Mouse (Mus musculus): ENCODE measurements around the gene H2-Eb1. TPM values are rescaled to one million over a fixed set of nuclear protein-coding genes. Genes with fewer than 3 reads are reported as not detected.

H2-Eb1 gene
- total and polyA plus RNA-seq, 3 experiments = 28.9 to 74.4 (median 36.5) TPM

- intact Hi-C loops (cut with DNase I) = no loop called here
- Histone ChIP-seq H3K4me3 (no peak overlapping the region), H3K9ac (ENCODE audit: low read depth, low read length) (no peak overlapping the region), H3K36me3 (ENCODE audit: control insufficient read depth, insufficient read depth, low read length) (no peaks in the 10 kb centered on the region), H3K27ac (no peak overlapping the region), H3K4me1 (ENCODE audit: control insufficient read depth, insufficient read depth, low read length) (no peaks in the 10 kb centered on the region), H3K79me2 (replicated peaks; ENCODE audit: control insufficient read depth, insufficient read depth, low read length) (no peaks in the 10 kb centered on the region), H3K27me3 (ENCODE audit: control insufficient read depth, insufficient read depth, low read length) (no peaks in the 10 kb centered on the region)
- DNase-seq = no peak
- WGBS = 59% methylated on average over 3 of the region's 3 CpGs
- TF ChIP-seq EP300 (IDR thresholded peaks at IDR 0.05; ENCODE audit: insufficient read depth, low read depth, low read length) (no peak), CTCF (IDR thresholded peaks at IDR 0.05) (no peak), POLR2A (IDR thresholded peaks at IDR 0.05; ENCODE audit: insufficient read depth, low read depth, low read length) (no peak)
Observed at GRCm38 (mm10) chr17:34326373-34326772, 20.7 kb downstream of the H2-Eb1 start.

- Histone ChIP-seq H3K4me3 (no peak overlapping the region), H3K27me3 (ENCODE audit: control insufficient read depth, insufficient read depth, low read length) (no peaks in the 10 kb centered on the region), H3K79me2 (replicated peaks; ENCODE audit: control insufficient read depth, insufficient read depth, low read length) (no peaks in the 10 kb centered on the region), H3K4me1 (ENCODE audit: control insufficient read depth, insufficient read depth, low read length) (no peaks in the 10 kb centered on the region), H3K36me3 (ENCODE audit: control insufficient read depth, insufficient read depth, low read length) (no peaks in the 10 kb centered on the region), H3K27ac (no peak overlapping the region), H3K9ac (ENCODE audit: low read depth, low read length) (no peak overlapping the region)
- WGBS = 38% methylated on average over 2 of the region's 2 CpGs
- DNase-seq = no peak
- no peak for TF ChIP-seq EP300 (IDR thresholded peaks at IDR 0.05; ENCODE audit: insufficient read depth, low read depth, low read length)
- TF ChIP-seq POLR2A (IDR thresholded peaks at IDR 0.05; ENCODE audit: insufficient read depth, low read depth, low read length) = no peak
- no peak for TF ChIP-seq CTCF (IDR thresholded peaks at IDR 0.05)
- intact Hi-C loops (cut with DNase I) = no loop called here
Observed at GRCm38 (mm10) chr17:34329807-34330206, 24.1 kb downstream of the H2-Eb1 start.

GRCm38 (mm10) chr17:34331200-34331599 is 25.5 kb downstream of the H2-Eb1 start:
- no peaks in the 10 kb centered on the region for H3K27me3 ChIP-seq (ENCODE audit: control insufficient read depth, insufficient read depth, low read length)
- WGBS = 84% methylated on average over 1 of the region's 1 CpGs
- H3K9ac ChIP-seq (ENCODE audit: low read depth, low read length) = no peak overlapping the region
- DNase-seq = no peak
- no peak overlapping the region for H3K27ac ChIP-seq
- TF ChIP-seq EP300 (IDR thresholded peaks at IDR 0.05; ENCODE audit: insufficient read depth, low read depth, low read length) (no peak), POLR2A (IDR thresholded peaks at IDR 0.05; ENCODE audit: insufficient read depth, low read depth, low read length) (no peak), CTCF (IDR thresholded peaks at IDR 0.05) (no peak)
- H3K36me3 ChIP-seq (ENCODE audit: control insufficient read depth, insufficient read depth, low read length) = no peaks in the 10 kb centered on the region
- intact Hi-C loops (cut with DNase I) = no loop called here
- no peaks in the 10 kb centered on the region for H3K79me2 ChIP-seq (replicated peaks; ENCODE audit: control insufficient read depth, insufficient read depth, low read length)
- H3K4me1 ChIP-seq (ENCODE audit: control insufficient read depth, insufficient read depth, low read length) = no peaks in the 10 kb centered on the region
- H3K4me3 ChIP-seq = no peak overlapping the region

- intact Hi-C loops (cut with DNase I) = loop anchor here (10.0 kb wide), 1 partner anchor 246 kb away; the partner anchor contains the start of gene H2-Oa
- no peak for DNase-seq
Observed at GRCm38 (mm10) chr17:34340619-34341402, 35.1 kb downstream of the H2-Eb1 start.

GRCm38 (mm10) chr17:34344882-34345281 is 39.2 kb downstream of the H2-Eb1 start:
- intact Hi-C loops (cut with DNase I) = loop anchor here (10.0 kb wide), 1 partner anchor 250 kb away; the partner anchor contains the start of gene H2-Oa
- Histone ChIP-seq H3K4me1 (ENCODE audit: control insufficient read depth, insufficient read depth, low read length) (no peaks in the 10 kb centered on the region; the same call in 1 of the 2 replicates), H3K9ac (ENCODE audit: low read depth, low read length) (no peak overlapping the region), H3K27ac (no peak overlapping the region), H3K36me3 (ENCODE audit: control insufficient read depth, insufficient read depth, low read length) (no peaks in the 10 kb centered on the region), H3K79me2 (replicated peaks; ENCODE audit: control insufficient read depth, insufficient read depth, low read length) (no peaks in the 10 kb centered on the region), H3K4me3 (no peak overlapping the region), H3K27me3 (ENCODE audit: control insufficient read depth, insufficient read depth, low read length) (no peaks in the 10 kb centered on the region)
- no peak for TF ChIP-seq EP300 (IDR thresholded peaks at IDR 0.05; ENCODE audit: insufficient read depth, low read depth, low read length)
- no peak for TF ChIP-seq CTCF (IDR thresholded peaks at IDR 0.05)
- TF ChIP-seq POLR2A (IDR thresholded peaks at IDR 0.05; ENCODE audit: insufficient read depth, low read depth, low read length) = no peak
- 85% methylated on average over 4 of the region's 4 CpGs for WGBS
- no peak for DNase-seq

More at GRCm38 (mm10) chr17:34340619-34341402, 35.1 kb downstream of the H2-Eb1 start:
- WGBS = 45% methylated on average over 3 of the region's 3 CpGs
- no peaks in the 10 kb centered on the region for H3K79me2 ChIP-seq (replicated peaks; ENCODE audit: control insufficient read depth, insufficient read depth, low read length)
- H3K4me3 ChIP-seq = no peak overlapping the region
- no peak overlapping the region for H3K9ac ChIP-seq (ENCODE audit: low read depth, low read length)
- no peaks in the 10 kb centered on the region; the same call in 1 of the 2 replicates for H3K4me1 ChIP-seq (ENCODE audit: control insufficient read depth, insufficient read depth, low read length)
- TF ChIP-seq POLR2A (IDR thresholded peaks at IDR 0.05; ENCODE audit: insufficient read depth, low read depth, low read length) (no peak), EP300 (IDR thresholded peaks at IDR 0.05; ENCODE audit: insufficient read depth, low read depth, low read length) (no peak), CTCF (IDR thresholded peaks at IDR 0.05) (no peak)
- no peak overlapping the region for H3K27ac ChIP-seq
- H3K27me3 ChIP-seq (ENCODE audit: control insufficient read depth, insufficient read depth, low read length) = no peaks in the 10 kb centered on the region
- no peaks in the 10 kb centered on the region for H3K36me3 ChIP-seq (ENCODE audit: control insufficient read depth, insufficient read depth, low read length)

GRCm38 (mm10) chr17:34345486-34345885 is 39.8 kb downstream of the H2-Eb1 start:
- no peak overlapping the region for H3K9ac ChIP-seq (ENCODE audit: low read depth, low read length)
- intact Hi-C loops (cut with DNase I) = loop anchor here (10.0 kb wide), 1 partner anchor 251 kb away; the partner anchor contains the start of gene H2-Oa
- DNase-seq = no peak
- WGBS = 81% methylated on average over 7 of the region's 7 CpGs
- H3K4me1 ChIP-seq (ENCODE audit: control insufficient read depth, insufficient read depth, low read length) = no peaks in the 10 kb centered on the region; the same call in 1 of the 2 replicates
- no peaks in the 10 kb centered on the region for H3K36me3 ChIP-seq (ENCODE audit: control insufficient read depth, insufficient read depth, low read length)
- no peak overlapping the region for H3K4me3 ChIP-seq
- TF ChIP-seq EP300 (IDR thresholded peaks at IDR 0.05; ENCODE audit: insufficient read depth, low read depth, low read length) (no peak), POLR2A (IDR thresholded peaks at IDR 0.05; ENCODE audit: insufficient read depth, low read depth, low read length) (no peak), CTCF (IDR thresholded peaks at IDR 0.05) (no peak)
- H3K27me3 ChIP-seq (ENCODE audit: control insufficient read depth, insufficient read depth, low read length) = no peaks in the 10 kb centered on the region
- no peaks in the 10 kb centered on the region for H3K79me2 ChIP-seq (replicated peaks; ENCODE audit: control insufficient read depth, insufficient read depth, low read length)
- H3K27ac ChIP-seq = no peak overlapping the region

Data from heart, adult 2 months (tissue).